Mouse (Mus musculus) CH12.LX (cell line): ENCODE measurements around the gene Mier1. TPM values are rescaled to one million over a fixed set of nuclear protein-coding genes. Genes with fewer than 3 reads are reported as not detected.

Source experiments
- DNase-seq: peaks from one replicate; pipeline ENCODE4 v3.0.0-alpha.2; 2013; ENCODE audit errors: extremely low read depth
- H3K27ac ChIP-seq: 2 replicates; pipeline ENCODE4 v1.5.1; 2012; ENCODE audit warnings: low read depth, mild to moderate bottlenecking, control low read depth, moderate library complexity; ENCODE audit not compliant: insufficient read depth
- H3K27me3 ChIP-seq: replicated peaks from 2 replicates; pipeline ENCODE3; 2012; ENCODE audit warnings: inconsistent platforms
- H3K36me3 ChIP-seq, 2 experiments: replicated peaks in 1 of 2; 2 replicates each; pipeline versions ENCODE3 to v1.6.1; 2012; ENCODE audit warnings: inconsistent platforms in 1 of 2, low read length in 1 of 2, mild to moderate bottlenecking in 1 of 2, mixed read lengths in 1 of 2, moderate library complexity in 1 of 2; ENCODE audit not compliant: control insufficient read depth in 1 of 2, insufficient read depth in 1 of 2
- H3K4me1 ChIP-seq, 2 experiments: 2 replicates each; pipeline ENCODE4 v1.6.1; 2012; ENCODE audit warnings: inconsistent platforms in 1 of 2, moderate library complexity in 1 of 2; ENCODE audit not compliant: insufficient read depth in 2 of 2, control insufficient read depth in 1 of 2
- H3K4me2 ChIP-seq: 2 replicates; pipeline ENCODE4 v1.6.1; 2012; ENCODE audit warnings: low read depth, mild to moderate bottlenecking, control low read depth; ENCODE audit not compliant: poor library complexity, insufficient read depth, severe bottlenecking
- H3K4me3 ChIP-seq, 3 experiments: fragments of 150-350 bp in 1 of 3; sonication (generic) in 1 of 3; replicated peaks in 1 of 3; 2 replicates each; pipeline versions ENCODE3 to v1.5.1; 2011 to 2012; ENCODE audit warnings: low read depth in 2 of 3, low read length in 2 of 3, mild to moderate bottlenecking in 2 of 3, moderate library complexity in 2 of 3, control low read depth in 1 of 3, improper control_type of control experiment in 1 of 3, inconsistent platforms in 1 of 3, mixed read lengths in 1 of 3; ENCODE audit not compliant: poor library complexity in 1 of 3
- H3K79me2 ChIP-seq: replicated peaks from 2 replicates; pipeline ENCODE4 v1.6.1; 2012; ENCODE audit warnings: mild to moderate bottlenecking, moderate library complexity; ENCODE audit not compliant: control insufficient read depth, poor library complexity, insufficient read depth, severe bottlenecking; ENCODE audit errors: extremely low read depth
- H3K9ac ChIP-seq: 2 replicates; pipeline ENCODE4 v1.6.1; 2012; ENCODE audit warnings: low read depth, mild to moderate bottlenecking, control low read depth, moderate library complexity; ENCODE audit not compliant: insufficient read depth
- H3K9me3 ChIP-seq: replicated peaks from 2 replicates; pipeline ENCODE3; 2012; ENCODE audit warnings: low read length, inconsistent platforms, mixed read lengths
- BHLHE40 ChIP-seq: IDR thresholded peaks from 2 replicates; pipeline ENCODE4 v1.6.1; 2011; ENCODE audit warnings: mild to moderate bottlenecking, low read depth, low read length, improper control_type of control experiment
- CHD1 ChIP-seq: IDR thresholded peaks from 2 replicates; pipeline ENCODE4 v1.6.1; 2012; ENCODE audit warnings: low read depth, low read length, improper control_type of control experiment, inconsistent platforms
- CHD2 ChIP-seq: IDR thresholded peaks from 2 replicates; pipeline ENCODE4 v1.6.1; 2011; ENCODE audit warnings: low read length, improper control_type of control experiment
- CTCF ChIP-seq, 2 experiments: IDR thresholded peaks in 1 of 2; conservative IDR thresholded peaks in 1 of 2; 2 replicates each; pipeline ENCODE4 v1.5.1; 2011 to 2012; ENCODE audit warnings: low read depth in 2 of 2, low read length in 2 of 2, improper control_type of control experiment in 1 of 2, inconsistent platforms in 1 of 2, mild to moderate bottlenecking in 1 of 2, moderate library complexity in 1 of 2
- E2F4 ChIP-seq: IDR thresholded peaks from 2 replicates; pipeline ENCODE4 v1.6.1; 2011; ENCODE audit warnings: low read depth, low read length, improper control_type of control experiment; ENCODE audit not compliant: insufficient replicate concordance
- EP300 ChIP-seq: IDR thresholded peaks from 2 replicates; pipeline ENCODE4 v1.6.1; 2011; ENCODE audit warnings: low read length, improper control_type of control experiment
- GABPA ChIP-seq: IDR thresholded peaks from 2 replicates; pipeline ENCODE4 v1.6.1; 2012; ENCODE audit warnings: low read depth, low read length, improper control_type of control experiment, inconsistent platforms; ENCODE audit not compliant: insufficient replicate concordance
- HCFC1 ChIP-seq: IDR thresholded peaks from 2 replicates; pipeline ENCODE4 v1.6.1; 2012; ENCODE audit warnings: low read depth, mild to moderate bottlenecking, inconsistent platforms, low read length, improper control_type of control experiment
- JUND ChIP-seq: conservative IDR thresholded peaks from 2 replicates; pipeline ENCODE4 v1.6.1; 2011; ENCODE audit warnings: low read depth, low read length, improper control_type of control experiment
- MAFK ChIP-seq: IDR thresholded peaks from 2 replicates; pipeline ENCODE4 v1.6.1; 2011; ENCODE audit warnings: low read length, improper control_type of control experiment; ENCODE audit not compliant: insufficient replicate concordance
- MAX ChIP-seq: IDR thresholded peaks from 2 replicates; pipeline ENCODE4 v1.6.1; 2011; ENCODE audit warnings: low read length, improper control_type of control experiment
- MAZ ChIP-seq: IDR thresholded peaks from 2 replicates; pipeline ENCODE4 v1.6.1; 2012; ENCODE audit warnings: low read depth, mild to moderate bottlenecking, inconsistent platforms, low read length, improper control_type of control experiment, moderate library complexity
- MEF2A ChIP-seq: IDR thresholded peaks from 2 replicates; pipeline ENCODE4 v1.6.1; 2014; ENCODE audit warnings: low read depth, mild to moderate bottlenecking, inconsistent platforms, low read length, improper control_type of control experiment, borderline replicate concordance
- MXI1 ChIP-seq: IDR thresholded peaks from 2 replicates; pipeline ENCODE4 v1.6.1; 2011; ENCODE audit warnings: mild to moderate bottlenecking, low read depth, low read length, improper control_type of control experiment
- MYC ChIP-seq: IDR thresholded peaks from 2 replicates; pipeline ENCODE4 v1.6.1; 2011; ENCODE audit warnings: low read depth, mild to moderate bottlenecking, improper control_type of control experiment, low read length
- PAX5 ChIP-seq: IDR thresholded peaks from 2 replicates; pipeline ENCODE4 v1.6.1; 2012; ENCODE audit warnings: low read length, inconsistent platforms, mixed read lengths
- POLR2A ChIP-seq: IDR thresholded peaks from 2 replicates; pipeline ENCODE4 v1.6.1; 2011; ENCODE audit warnings: low read depth, mild to moderate bottlenecking, improper control_type of control experiment, low read length
- POLR2AphosphoS2 ChIP-seq: IDR thresholded peaks from 2 replicates; pipeline ENCODE4 v1.6.1; 2011; ENCODE audit warnings: low read depth, low read length, improper control_type of control experiment
- RCOR1 ChIP-seq: conservative IDR thresholded peaks from 2 replicates; pipeline ENCODE4 v1.6.1; 2012; ENCODE audit warnings: low read depth, mild to moderate bottlenecking, inconsistent platforms, low read length, improper control_type of control experiment
- TBP ChIP-seq: conservative IDR thresholded peaks from 2 replicates; pipeline ENCODE4 v1.6.1; 2011; ENCODE audit warnings: low read depth, low read length, improper control_type of control experiment
- TCF12 ChIP-seq: IDR thresholded peaks from 2 replicates; pipeline ENCODE4 v1.6.1; 2014; ENCODE audit warnings: low read depth, mild to moderate bottlenecking, inconsistent platforms, low read length, improper control_type of control experiment
- ZC3H11A ChIP-seq: IDR thresholded peaks from 2 replicates; pipeline ENCODE4 v1.6.1; 2012; ENCODE audit warnings: low read depth, mild to moderate bottlenecking, inconsistent platforms, low read length, improper control_type of control experiment
- ZMIZ1 ChIP-seq: IDR thresholded peaks from 2 replicates; pipeline ENCODE4 v1.6.1; 2012; ENCODE audit warnings: low read depth, mild to moderate bottlenecking, inconsistent platforms, low read length, improper control_type of control experiment
- ZNF384 ChIP-seq: IDR thresholded peaks from 2 replicates; pipeline ENCODE4 v1.6.1; 2012; ENCODE audit warnings: low read depth, low read length, improper control_type of control experiment, inconsistent platforms
- dilution Hi-C: fragments of 300-500 bp; cut with MboI; formaldehyde crosslinking; loops from 2 replicates; pipeline ENCODE4 v1.14.3; 2020; ENCODE audit warnings: low sequenced_read_pairs; ENCODE audit not compliant: extremely low pct_unique_long_range_greater_than_20kb, extremely low pct_ligation_motif_present
- in situ Hi-C: fragments of 300-500 bp; cut with MboI; formaldehyde crosslinking; loops from 3 replicates; pipeline ENCODE4 v1.14.3; 2019; ENCODE audit warnings: low sequenced_read_pairs, low pct_ligation_motif_present, low pct_unique_long_range_greater_than_20kb, mixed read lengths
- polyA plus RNA-seq: library from polyadenylated mRNA; unstranded; fragments of >175 nt; gene quantifications from 2 replicates; pipeline ENCODE4 v1.2.1, GENCODE M21; 2012; ENCODE audit warnings: low read depth; ENCODE audit not compliant: insufficient read length
- total RNA-seq, 2 experiments: library from RNA; depleted of rRNA; stranded (reverse); fragments of 300-350 nt in 1 of 2; fragments of >200 nt in 1 of 2; gene quantifications; 2 replicates each; pipeline ENCODE4 v1.2.3; 2012 to 2014

Gene Mier1
- total and polyA plus RNA-seq, 3 experiments, result 22.5 to 35.0 (median 34.4) TPM

DNA sequence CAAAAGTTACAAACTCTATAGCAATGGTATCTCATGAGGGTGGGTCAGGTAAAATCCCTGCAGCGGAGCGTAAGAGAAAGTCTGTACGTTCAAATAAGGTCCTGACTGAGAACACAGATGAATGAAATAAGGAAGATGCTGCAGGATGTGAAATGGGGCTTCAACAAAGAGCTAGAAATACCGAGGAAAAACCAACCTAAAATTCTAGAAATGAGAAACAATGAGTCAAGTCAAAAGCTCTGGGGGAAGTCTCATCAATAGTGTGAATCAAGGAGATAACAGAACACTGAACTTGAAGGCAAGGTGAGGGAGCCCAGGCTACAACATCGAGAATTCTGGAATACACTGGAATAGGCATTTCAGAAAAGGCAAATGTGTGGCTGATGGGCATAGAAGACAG lies 15.7 kb upstream of the Mier1 start (continued):
- no peak for TF ChIP-seq TBP
- no peak for TF ChIP-seq RCOR1
- TF ChIP-seq HCFC1, result no peak
- no peak for TF ChIP-seq E2F4
- no peak for TF ChIP-seq CTCF (conservative IDR thresholded peaks at IDR 0.05 in 1 of 2, IDR thresholded peaks at IDR 0.05 in 1 of 2; ENCODE audit: low read depth in 2 of 2, low read length in 2 of 2)
- TF ChIP-seq PAX5, result no peak
- no peak for TF ChIP-seq TCF12
- no peak for TF ChIP-seq BHLHE40
- TF ChIP-seq ZC3H11A, result no peak
- TF ChIP-seq GABPA, result no peak
- TF ChIP-seq CHD1, result no peak
- TF ChIP-seq EP300, result peak; percentile 76
- TF ChIP-seq MAZ, result no peak
- TF ChIP-seq CHD2, result no peak
- no peak for TF ChIP-seq POLR2A

GRCm38 (mm10) chr4:103112651-103113050 lies 1.5 kb upstream of the Mier1 start:
- no peaks in the 10 kb centered on the region for H3K9me3 ChIP-seq
- no peak overlapping the region for H3K9ac ChIP-seq
- no peak for DNase-seq
- H3K36me3 ChIP-seq, result peaks cover 2 to 29% of the 10 kb centered on the region in 2 experiments
- H3K27ac ChIP-seq, result no peak overlapping the region
- H3K4me2 ChIP-seq, result no peak overlapping the region; the same call in 1 of the 2 replicates
- peaks cover 9 to 30% of the 10 kb centered on the region in 2 experiments for H3K4me1 ChIP-seq
- H3K4me3 ChIP-seq, result no peak overlapping the region
- no peaks in the 10 kb centered on the region for H3K27me3 ChIP-seq
- in situ Hi-C loops (no loop called here), dilution Hi-C loops (no loop called here)
- peaks cover 8% of the 10 kb centered on the region; the same call in 1 of the 2 replicates for H3K79me2 ChIP-seq
- TF ChIP-seq MYC, result no peak
- no peak for TF ChIP-seq MAX
- no peak for TF ChIP-seq JUND
- TF ChIP-seq MXI1, result no peak
- no peak for TF ChIP-seq MAFK
- TF ChIP-seq ZNF384, result no peak
- TF ChIP-seq MEF2A, result no peak
- TF ChIP-seq POLR2AphosphoS2, result no peak
- no peak for TF ChIP-seq ZMIZ1
- no peak for TF ChIP-seq TBP
